Mouse (Mus musculus) C2C12 (cell line): ENCODE data around the gene Ly75.

Source experiments
- CTCF ChIP-seq: IDR thresholded peaks from one replicate; pipeline ENCODE4 v1.5.1; 2011; ENCODE audit not compliant: control insufficient read depth, insufficient read depth, insufficient read length
- MAX ChIP-seq: IDR thresholded peaks from one replicate; pipeline ENCODE4 v1.6.1; 2011; ENCODE audit warnings: mild to moderate bottlenecking, control low read depth
- MYOG ChIP-seq: IDR thresholded peaks from one replicate; pipeline ENCODE4 v1.6.1; 2011; ENCODE audit not compliant: control insufficient read depth, insufficient read length; ENCODE audit errors: extremely low read depth
- USF1 ChIP-seq: IDR thresholded peaks from one replicate; pipeline ENCODE4 v1.6.1; 2011; ENCODE audit warnings: low read depth, mild to moderate bottlenecking, control low read depth, moderate library complexity

- TF ChIP-seq CTCF (no peak), USF1 (no peak), MAX (no peak), MYOG (no peak)
These were observed 9.2 kb upstream of the Ly75 start for GRCm38 (mm10) chr2:60392286-60392685.
